Mouse (Mus musculus) CH12F3 (cell line): ENCODE measurements around the gene Bpifb9b.
"Not testable (repeated sequence)": the region's sequence is repeated elsewhere in the genome, so short reads cannot be mapped to it uniquely, and the experiment has no call there.

Experiments used
- in situ Hi-C: fragments of 300-500 bp; cut with MboI; formaldehyde crosslinking; loops from 2 replicates; pipeline ENCODE4 v1.14.3; 2020; ENCODE audit warnings: low sequenced_read_pairs

Bpifb9b gene

DNA sequence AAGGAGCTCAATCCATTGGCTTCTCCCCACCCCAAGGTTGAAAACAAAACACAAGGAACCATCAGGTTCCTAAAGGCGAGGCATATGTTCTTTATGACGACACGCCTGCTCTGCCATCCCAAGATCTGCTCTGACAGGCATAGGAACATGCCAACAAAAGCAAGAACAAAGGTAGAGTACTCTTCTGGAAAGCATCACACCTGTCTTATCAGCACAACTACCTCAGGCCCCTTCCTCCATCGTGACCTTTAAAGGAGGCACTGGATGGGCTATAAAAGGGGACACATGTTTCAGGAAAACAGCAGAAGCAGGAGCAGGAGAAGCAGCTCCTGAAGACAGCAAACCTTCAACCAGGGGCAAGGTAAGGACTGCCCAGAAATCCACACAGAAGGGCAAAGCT, at the start of gene Bpifb9b:
Bpifb9b (plus strand) TSS at position 301 of the 400 bp plus-strand sequence.
- in situ Hi-C loops, result not testable (repeated sequence)

DNA sequence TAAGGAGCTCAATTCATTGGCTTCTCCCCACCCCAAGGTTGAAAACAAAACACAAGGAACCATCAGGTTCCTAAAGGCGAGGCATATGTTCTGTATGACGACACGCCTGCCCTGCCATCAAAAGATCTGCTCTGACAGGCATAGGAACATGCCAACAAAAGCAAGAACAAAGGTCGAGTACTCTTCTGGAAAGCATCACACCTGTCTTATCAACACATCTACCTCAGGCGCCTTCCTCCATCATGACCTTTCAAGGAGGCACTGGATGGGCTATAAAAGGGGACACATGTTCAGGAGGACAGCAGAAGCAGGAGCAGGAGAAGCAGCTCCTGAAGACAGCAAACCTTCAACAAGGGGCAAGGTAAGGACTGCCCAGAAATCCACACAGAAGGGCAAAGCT, 49.5 kb upstream of the Bpifb9b start, which contains the start of gene Bpifb9a:
Bpifb9a (plus strand) TSS at position 301 of the 400 bp plus-strand sequence.
- in situ Hi-C loops, result not testable (repeated sequence)

DNA sequence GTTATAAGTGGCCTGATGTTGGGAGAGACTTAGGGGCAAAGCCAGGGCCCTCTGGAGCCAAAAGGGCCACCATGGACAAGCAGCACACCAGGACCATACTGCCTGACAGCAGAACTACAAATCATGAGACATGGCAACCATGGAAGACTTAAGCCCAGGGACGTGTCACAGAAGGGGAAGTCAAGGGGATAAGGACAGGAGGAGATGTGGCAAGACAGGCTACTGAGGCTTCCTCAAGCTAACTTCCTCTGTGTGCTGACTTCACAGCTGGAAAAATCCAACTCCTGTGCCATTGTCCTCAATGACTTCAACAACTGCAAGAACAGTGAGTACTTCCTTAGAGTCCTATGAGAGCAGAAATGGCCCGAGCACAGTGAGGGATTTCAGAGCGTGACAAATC, 42.6 kb upstream of the Bpifb9b start:
- in situ Hi-C loops, result not testable (repeated sequence)

DNA sequence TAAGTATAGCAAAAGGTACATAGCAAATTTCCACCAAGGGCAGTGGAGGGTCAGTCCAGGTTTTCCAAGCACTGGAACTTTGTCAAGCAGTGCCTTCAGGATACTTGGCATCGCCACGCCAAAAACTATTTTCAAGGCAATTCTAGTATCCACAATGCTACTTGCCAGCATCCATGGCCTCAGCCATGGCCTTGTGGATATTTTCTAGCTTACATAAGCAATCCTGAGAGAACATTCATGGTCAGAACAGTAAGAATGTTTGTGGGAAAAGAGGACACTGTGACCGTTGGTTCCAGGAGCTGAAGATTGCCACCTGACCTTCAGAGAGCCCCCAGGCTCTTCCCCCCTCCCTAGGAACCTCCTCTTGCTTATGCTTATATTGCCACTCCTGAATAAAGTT, 15.2 kb upstream of the Bpifb9b start:
- in situ Hi-C loops, result loop anchor here (10.0 kb wide), 1 partner anchor 77 kb away; no protein-coding TSS in a partner anchor

DNA sequence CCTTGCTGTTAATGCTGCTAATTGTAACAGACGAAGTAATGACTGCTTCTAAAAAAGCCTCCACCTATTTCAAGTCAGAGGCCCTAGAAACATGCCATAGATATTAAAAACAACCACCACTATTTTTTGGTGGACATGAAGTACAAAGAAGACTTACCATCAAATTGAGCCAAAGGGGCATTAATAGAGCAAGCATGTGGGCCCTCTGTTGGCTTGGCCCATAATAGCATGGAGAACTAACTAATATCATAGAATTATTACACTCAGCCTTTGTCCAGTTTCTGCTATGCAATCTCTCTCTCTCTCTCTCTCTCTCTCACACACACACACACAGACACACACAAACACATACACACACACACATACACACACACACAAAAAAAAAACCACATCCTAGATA, 14.2 kb upstream of the Bpifb9b start:
- in situ Hi-C loops, result loop anchor here (10.0 kb wide), 1 partner anchor 78 kb away; no protein-coding TSS in a partner anchor

DNA sequence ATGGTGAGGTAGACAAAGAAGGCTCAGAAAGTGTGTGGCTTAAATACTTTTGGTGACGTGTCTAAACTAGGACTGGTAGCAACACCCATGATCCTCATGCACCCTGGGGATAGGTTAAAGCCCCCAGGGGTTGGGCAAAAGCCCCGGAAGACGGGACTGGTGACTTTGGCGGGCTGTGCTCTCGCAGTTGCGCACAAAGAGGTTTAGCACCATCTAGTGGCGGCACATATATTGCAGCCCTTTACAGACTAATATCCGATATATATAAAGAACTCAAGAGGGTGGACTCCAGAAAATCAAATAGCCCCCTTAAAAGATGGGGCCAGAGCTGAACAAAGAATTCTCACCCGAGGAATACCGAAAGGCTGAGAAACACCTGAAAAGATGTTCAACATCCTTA, 12.3 kb upstream of the Bpifb9b start:
- in situ Hi-C loops, result loop anchor here (10.0 kb wide), 1 partner anchor 80 kb away; no protein-coding TSS in a partner anchor

DNA sequence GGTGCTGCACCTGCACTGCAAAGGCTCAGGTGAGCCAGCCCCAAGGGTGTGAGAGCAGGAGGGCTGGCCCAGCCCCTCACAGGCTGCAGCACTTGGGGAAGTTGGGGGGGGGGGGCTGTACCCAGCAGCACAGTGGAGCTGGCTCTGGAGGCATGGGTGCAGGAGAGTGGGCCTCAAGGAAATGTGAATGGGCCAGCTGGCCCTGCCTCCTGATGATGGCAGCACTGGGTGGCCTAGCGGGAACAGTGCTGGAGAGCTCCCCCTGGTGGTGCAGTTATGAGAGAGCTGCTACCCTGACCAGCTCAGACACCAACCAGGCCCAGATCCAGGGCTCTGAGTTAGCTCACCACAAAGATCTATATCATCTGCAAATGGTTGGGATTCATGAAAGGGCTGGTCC, 6.5 kb upstream of the Bpifb9b start:
- in situ Hi-C loops, result no loop called here

DNA sequence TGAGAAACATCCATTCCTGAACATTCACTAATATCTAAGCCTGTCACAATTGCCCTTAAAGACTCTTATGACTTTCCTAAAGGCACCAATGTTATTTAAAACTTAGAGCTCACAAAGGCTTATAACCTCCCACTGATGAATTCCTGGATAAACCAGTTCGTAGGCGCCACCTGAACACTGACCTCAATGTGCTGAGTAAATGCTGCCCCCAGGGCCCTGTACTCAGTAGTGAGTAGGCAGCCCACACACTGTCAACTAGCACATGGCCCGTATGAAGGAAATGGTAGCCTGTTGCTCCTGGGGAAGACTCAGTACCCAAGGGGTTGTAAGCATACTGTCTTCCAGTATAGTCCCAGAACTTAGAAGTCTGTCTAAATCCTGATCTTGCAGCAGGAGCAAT, 5.3 kb upstream of the Bpifb9b start:
- in situ Hi-C loops, result no loop called here

DNA sequence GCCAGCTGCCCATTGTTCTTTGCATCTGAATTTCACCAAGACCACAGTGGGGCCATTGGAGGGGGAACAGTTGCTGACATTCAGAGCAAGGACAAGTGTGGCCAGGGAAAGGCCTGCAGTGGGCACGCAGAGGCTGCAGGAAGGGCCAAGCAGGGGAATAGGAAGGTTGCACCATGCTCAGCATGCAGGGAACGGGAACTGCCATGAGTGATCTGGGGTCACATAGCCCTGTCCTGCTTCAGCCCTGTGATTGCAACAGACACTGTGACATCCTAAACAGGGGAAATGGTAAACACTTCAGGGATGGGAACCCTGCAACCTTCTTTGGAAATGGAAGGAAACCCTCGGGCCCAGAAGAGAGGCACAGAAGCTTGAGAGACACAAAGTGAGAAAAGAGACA, 2.4 kb upstream of the Bpifb9b start:
- in situ Hi-C loops, result not testable (repeated sequence)

DNA sequence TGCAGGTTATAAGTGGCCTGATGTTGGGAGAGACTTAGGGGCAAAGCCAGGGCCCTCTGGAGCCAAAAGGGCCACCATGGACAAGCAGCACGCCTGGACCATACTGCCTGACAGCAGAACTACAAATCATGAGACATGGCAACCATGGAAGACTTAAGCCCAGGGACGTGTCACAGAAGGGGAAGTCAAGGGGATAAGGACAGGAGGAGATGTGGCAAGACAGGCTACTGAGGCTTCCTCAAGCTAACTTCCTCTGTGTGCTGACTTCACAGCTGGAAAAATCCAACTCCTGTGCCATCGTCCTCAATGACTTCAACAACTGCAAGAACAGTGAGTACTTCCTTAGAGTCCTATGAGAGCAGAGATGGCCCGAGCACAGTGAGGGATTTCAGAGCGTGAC, 6.7 kb downstream of the Bpifb9b start:
- in situ Hi-C loops, result not testable (repeated sequence)

DNA sequence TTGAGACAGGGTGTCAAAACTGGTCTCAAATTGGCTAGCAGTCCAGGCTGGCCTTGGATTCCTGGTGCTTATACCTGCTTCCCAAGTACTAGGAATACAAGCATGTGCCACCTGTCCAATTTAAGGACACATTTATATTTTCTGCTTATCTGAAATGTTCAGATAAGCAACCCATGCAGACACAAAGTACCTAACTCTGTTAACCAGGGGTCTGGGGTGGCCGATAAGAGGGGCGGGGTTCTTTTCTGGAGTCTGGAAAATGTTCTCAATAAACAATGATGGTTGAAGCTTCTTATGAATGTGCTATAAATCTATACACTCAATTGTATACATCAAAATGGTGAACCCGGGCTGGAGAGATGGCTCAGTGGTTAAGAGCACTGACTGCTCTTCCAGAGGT, 19.8 kb downstream of the Bpifb9b start:
- in situ Hi-C loops, result no loop called here

DNA sequence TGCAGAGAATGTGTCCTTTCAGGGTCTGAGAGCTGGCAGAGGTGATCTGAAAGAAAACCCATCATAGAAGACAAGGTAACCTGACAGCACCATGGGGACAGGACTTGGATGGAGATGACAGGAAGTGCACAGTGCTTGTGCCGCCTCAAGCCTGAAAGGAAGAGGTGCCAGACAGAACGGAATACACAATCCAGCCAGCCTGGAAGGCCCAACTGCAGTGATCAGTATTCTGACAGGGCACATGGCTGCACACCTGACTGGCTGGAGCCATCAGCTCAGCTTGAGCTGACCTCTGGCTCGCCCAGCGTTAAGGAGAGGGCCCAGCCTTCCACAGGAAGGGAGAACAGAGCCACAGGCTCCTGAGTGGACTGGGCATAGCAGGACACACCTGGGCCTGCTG, 28.5 kb downstream of the Bpifb9b start:
- in situ Hi-C loops, result no loop called here

DNA sequence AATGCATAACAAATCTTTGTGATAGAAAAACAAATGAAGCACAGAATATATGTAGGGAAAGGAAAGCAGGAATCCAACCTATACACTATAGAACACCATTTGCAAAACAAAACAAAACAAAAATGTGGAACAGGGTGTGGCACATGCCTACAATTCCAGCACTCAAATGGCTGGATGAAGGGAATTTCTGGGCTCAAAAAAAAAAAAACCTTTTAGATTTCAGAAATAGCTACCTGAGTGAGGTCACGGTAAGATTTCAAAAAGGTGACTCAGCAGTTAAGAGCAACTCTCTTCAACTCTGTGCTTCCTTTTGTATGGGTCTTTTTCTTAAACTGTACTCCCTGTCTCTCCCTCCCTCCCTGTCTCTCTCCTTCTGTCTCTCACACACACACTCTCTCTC, 31.1 kb downstream of the Bpifb9b start:
- in situ Hi-C loops, result no loop called here

DNA sequence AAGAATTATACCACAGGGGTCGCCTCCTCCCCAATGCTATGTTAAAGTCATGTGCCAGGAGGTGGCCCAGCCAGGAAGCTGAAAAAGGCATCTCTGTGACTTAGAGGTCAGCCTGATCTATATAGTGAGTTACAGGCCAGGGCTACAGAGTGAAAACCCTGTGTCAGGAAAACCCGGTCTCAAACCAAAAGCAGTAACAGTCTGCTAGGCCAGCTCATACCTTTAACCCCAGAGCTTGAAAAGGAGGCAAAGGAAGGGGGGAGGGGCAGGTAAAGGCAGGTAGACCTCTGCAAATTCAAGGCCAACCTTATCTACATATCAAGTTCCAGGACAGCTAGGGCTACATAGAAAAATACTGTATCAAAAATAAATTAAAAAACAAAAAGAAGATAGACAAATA, 32.3 kb downstream of the Bpifb9b start:
- in situ Hi-C loops, result no loop called here

DNA sequence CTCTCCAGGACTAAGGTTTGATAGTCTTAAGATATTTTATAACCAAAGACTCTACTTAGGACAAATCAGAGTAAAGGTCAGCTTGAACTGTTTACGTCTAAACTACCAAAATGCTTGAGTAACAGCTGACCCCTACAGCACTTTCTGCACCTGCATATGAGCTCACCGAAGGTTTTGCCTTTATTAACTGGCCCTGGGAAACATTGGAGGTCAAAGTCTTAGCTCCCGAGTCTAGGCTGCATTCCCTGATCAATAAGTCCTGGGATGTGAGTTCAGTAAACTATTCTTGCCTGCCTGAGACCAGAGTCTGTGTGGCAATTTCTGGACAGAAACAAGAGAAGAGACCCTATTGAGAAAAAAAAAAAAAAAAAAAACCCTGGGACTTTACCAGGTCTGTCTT, 41.1 kb downstream of the Bpifb9b start:
- in situ Hi-C loops, result no loop called here

DNA sequence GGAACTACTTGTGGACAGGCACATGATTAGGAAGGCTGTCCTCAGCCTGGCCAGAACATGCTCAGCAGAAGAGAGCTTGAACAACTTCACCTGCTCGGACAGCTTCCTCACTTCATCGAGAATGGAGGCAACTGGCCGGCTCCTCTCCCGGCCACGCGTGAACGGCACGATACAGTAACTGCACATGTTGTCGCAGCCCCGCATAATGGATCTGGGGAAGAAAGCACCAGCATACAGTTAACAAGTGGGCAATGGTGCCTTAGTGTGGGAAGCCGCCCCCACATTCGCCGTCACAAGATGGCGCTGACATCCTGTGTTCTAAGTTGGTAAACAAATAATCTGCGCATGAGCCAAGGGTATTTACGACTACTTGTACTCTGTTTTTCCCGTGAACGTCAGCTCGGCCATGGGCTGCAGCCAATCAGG, 47.0 kb downstream of the Bpifb9b start:
- in situ Hi-C loops, result not testable (repeated sequence)

DNA sequence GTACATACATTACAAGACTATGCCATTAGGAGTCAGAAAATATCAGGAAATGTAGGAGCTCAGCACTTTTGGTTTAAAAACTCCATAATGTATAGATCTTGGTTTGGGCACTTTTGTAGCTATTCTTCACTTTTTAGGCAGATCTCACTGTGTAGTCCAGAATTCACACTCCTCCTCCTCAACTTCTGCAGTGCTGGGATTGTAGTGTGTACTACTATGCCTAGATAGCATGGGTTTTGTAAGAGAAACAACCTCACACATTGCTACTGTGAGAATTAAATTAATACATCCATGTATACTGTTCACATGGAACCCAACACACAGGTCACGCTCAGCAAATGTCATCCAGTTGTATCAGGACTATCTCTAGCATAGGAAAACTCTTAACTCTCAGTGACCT, 60.5 kb downstream of the Bpifb9b start:
- in situ Hi-C loops, result no loop called here
